In the genomic region with DNA sequence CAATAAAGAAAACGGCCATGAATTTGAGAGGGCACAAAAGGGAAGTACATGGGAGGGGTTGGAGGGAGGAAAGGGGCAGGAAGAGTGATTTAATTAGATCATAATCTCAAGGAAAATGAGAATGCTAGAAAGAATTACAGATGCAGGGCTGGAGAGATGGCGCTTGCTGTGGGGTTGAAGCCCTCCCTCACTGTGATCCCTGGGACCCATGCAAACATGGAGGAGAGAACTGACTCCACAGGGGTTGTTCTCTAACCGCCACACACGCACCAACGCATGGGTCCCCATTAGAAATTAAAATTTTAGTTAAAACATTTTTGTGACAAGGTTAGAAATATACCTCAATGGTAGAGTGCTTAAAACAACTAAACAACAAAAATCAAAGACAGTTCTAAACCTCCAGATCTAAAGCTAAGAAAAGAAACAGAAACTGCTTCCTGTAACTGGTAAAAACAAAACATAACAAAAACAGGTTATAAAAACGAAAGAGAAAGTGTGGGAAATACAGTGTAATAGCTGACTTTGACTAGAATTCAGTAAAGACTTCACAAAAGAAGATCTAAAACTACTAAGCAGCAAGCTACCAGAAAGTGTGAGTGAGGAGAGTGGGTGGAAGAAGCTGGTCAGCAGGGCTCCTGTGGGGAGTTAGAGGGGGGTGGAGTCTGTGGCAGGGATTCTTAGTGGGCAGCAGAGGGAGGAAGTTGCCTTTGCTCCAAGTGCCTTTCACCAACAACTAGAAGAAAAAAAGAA, we compare ENCODE assay signal across 9 mouse cellular contexts. TPM values are rescaled to one million over a fixed set of nuclear protein-coding genes. Genes with fewer than 3 reads are reported as not detected.
A peak's percentile ranks its signal among the peaks of the same experiment; 100 is the strongest.
DNase-seq lines count a peak whose midpoint lies in the region; ATAC-seq and TF ChIP-seq lines count a peak whose summit lies in the region.
"Had no signal": no experiment of that assay in that cellular context is flagged by ENCODE, and none has a peak within 500 bp of the region (broad histone marks: within the 10 kb centered on the region; RNA-seq: fewer than 3 reads in every experiment).

No protein-coding gene starts in this region.

- peak; percentile 18 for DNase-seq in gastrocnemius, adult 18-20 months (ENCODE audit: low spot score)
- DNase-seq in gastrocnemius, postnatal 4 days (ENCODE audit: low spot score in 2 of 2): no peak
- DNase-seq in G1E (ENCODE audit: low spot score): peak; percentile 31
- peak; percentile 48 for DNase-seq in heart, adult 8-10 months (ENCODE audit: low spot score)
- no peak for DNase-seq in liver, embryonic 13.5 days
- DNase-seq in stomach, postnatal 0 days (ENCODE audit: low spot score): peak; percentile 31
- DNase-seq in urinary bladder, postnatal 25 days (ENCODE audit: low spot score): no peak

- WGBS in liver, embryonic 13.5 days (ENCODE audit: insufficient replicate concordance): 75% methylated on average over 6 of the region's 6 CpGs
- 85% methylated on average over 6 of the region's 6 CpGs for WGBS in stomach, postnatal 0 days
- WGBS in hindbrain, embryonic 13.5 days: 85% methylated on average over 6 of the region's 6 CpGs

- TF ChIP-seq CTCF in G1E (IDR thresholded peaks at IDR 0.05; ENCODE audit: low read depth, low read length): no peak
- 0 out of 2 replicates have a peak, but pooled peaks have one; percentile 5 for TF ChIP-seq CTCF in stomach, postnatal 0 days (IDR thresholded peaks at IDR 0.05; ENCODE audit: low read depth)

- H3K27me3 ChIP-seq in G1E (ENCODE audit: insufficient read depth, low read length): no peaks in the 10 kb centered on the region
- no peaks in the 10 kb centered on the region for H3K27me3 ChIP-seq in liver, embryonic 13.5 days
- no peaks in the 10 kb centered on the region for H3K27me3 ChIP-seq in stomach, postnatal 0 days (ENCODE audit: control insufficient read depth, insufficient read depth, low read length)
- H3K27me3 ChIP-seq in hindbrain, embryonic 13.5 days: no peaks in the 10 kb centered on the region
- H3K27me3 ChIP-seq: neural tube, embryonic 13.5 days had no signal

- H3K4me3 ChIP-seq in G1E (ENCODE audit: low read depth, low read length): peak overlapping the region; percentile 16; the same call in 1 of the 2 replicates
- H3K4me3 ChIP-seq in liver, embryonic 13.5 days (replicated peaks): no peak overlapping the region
- H3K4me3 ChIP-seq in stomach, postnatal 0 days (ENCODE audit: low read depth, low read length): no peak overlapping the region
- H3K4me3 ChIP-seq in hindbrain, embryonic 13.5 days: no peak overlapping the region
- H3K4me3 ChIP-seq: neural tube, embryonic 13.5 days had no signal

- H3K4me1 ChIP-seq in G1E (ENCODE audit: insufficient read depth, low read depth, low read length): peaks cover 38% of the 10 kb centered on the region
- peaks cover 32% of the 10 kb centered on the region for H3K4me1 ChIP-seq in liver, embryonic 13.5 days (replicated peaks)
- H3K4me1 ChIP-seq in stomach, postnatal 0 days (replicated peaks; ENCODE audit: control insufficient read depth, insufficient read depth): no peaks in the 10 kb centered on the region
- peaks cover 22% of the 10 kb centered on the region for H3K4me1 ChIP-seq in hindbrain, embryonic 13.5 days (replicated peaks)

- no peak overlapping the region for H3K27ac ChIP-seq in liver, embryonic 13.5 days
- 0 out of 2 replicates have a peak overlapping the region, but pooled peaks have one; percentile 30 for H3K27ac ChIP-seq in stomach, postnatal 0 days (replicated peaks)
- H3K27ac ChIP-seq in hindbrain, embryonic 13.5 days: no peak overlapping the region
- H3K27ac ChIP-seq: neural tube, embryonic 13.5 days had no signal

- H3K9ac ChIP-seq in liver, embryonic 13.5 days: peak overlapping the region; percentile 45; the same call in 1 of the 2 replicates
- H3K9ac ChIP-seq in stomach, postnatal 0 days (ENCODE audit: low read length): no peak overlapping the region
- H3K9ac ChIP-seq in hindbrain, embryonic 13.5 days: no peak overlapping the region
- H3K9ac ChIP-seq: neural tube, embryonic 13.5 days had no signal

- ATAC-seq in G1E (ENCODE audit: extremely low read depth, insufficient number of reproducible peaks, low FRiP score, poor library complexity, severe bottlenecking): no peak
- ATAC-seq in liver, embryonic 13.5 days (ENCODE audit: low read depth): no peak
- no peak for ATAC-seq in stomach, postnatal 0 days (ENCODE audit: low FRiP score, low TSS enrichment)
- ATAC-seq in hindbrain, embryonic 13.5 days (ENCODE audit: low FRiP score): no peak

- H3K36me3 ChIP-seq in G1E (replicated peaks): peaks cover 47% of the 10 kb centered on the region
- H3K36me3 ChIP-seq in liver, embryonic 13.5 days: peaks cover 55% of the 10 kb centered on the region
- 0 out of 2 replicates have a peak, but pooled peaks cover 6% of the 10 kb centered on the region for H3K36me3 ChIP-seq in stomach, postnatal 0 days (ENCODE audit: control insufficient read depth, insufficient read depth, low read length)
- peaks cover 23% of the 10 kb centered on the region for H3K36me3 ChIP-seq in hindbrain, embryonic 13.5 days

- TF ChIP-seq EP300 in stomach, postnatal 0 days (optimal IDR thresholded peaks at IDR 0.05): no peak

- peak overlapping the region; percentile 32; the same call in 1 of the 2 replicates for H3K4me2 ChIP-seq in liver, embryonic 13.5 days
- H3K4me2 ChIP-seq in stomach, postnatal 0 days (replicated peaks; ENCODE audit: low read depth): no peak overlapping the region
- no peak overlapping the region for H3K4me2 ChIP-seq in hindbrain, embryonic 13.5 days
- H3K4me2 ChIP-seq: neural tube, embryonic 13.5 days had no signal

- no peaks in the 10 kb centered on the region for H3K9me3 ChIP-seq in G1E (replicated peaks)
- H3K9me3 ChIP-seq in liver, embryonic 13.5 days (replicated peaks): peaks cover 7% of the 10 kb centered on the region; the same call in 1 of the 2 replicates
- no peaks in the 10 kb centered on the region for H3K9me3 ChIP-seq in stomach, postnatal 0 days (ENCODE audit: control insufficient read depth, low read length)
- no peaks in the 10 kb centered on the region for H3K9me3 ChIP-seq in hindbrain, embryonic 13.5 days
- H3K9me3 ChIP-seq: neural tube, embryonic 13.5 days had no signal

RNA-seq across cellular contexts. Expression of gene Rbl1, which starts 3.1 kb away (rescaled TPM):
- 1 to 10 TPM; 2.1 to 2.8 TPM for total RNA-seq in gastrocnemius, adult 18-20 months (2021)
- total RNA-seq in gastrocnemius, postnatal 4 days (2021): 10 to 100 TPM; 11.8 to 13.3 TPM
- total RNA-seq in G1E (2014; fragmentation: Nextera tagmentation): 96.7 and 97.4 TPM in 2 replicates
- total RNA-seq in G1E (2017): 74.1 and 88.2 TPM in 2 replicates
- polyA plus RNA-seq in G1E (2012): 10.9 and 11.1 TPM in 2 replicates
- total RNA-seq in heart, adult 8-10 months (2022): 1 to 10 TPM; 1.2 to 1.9 (median 1.3) TPM
- 20.9 and 27.4 TPM in 2 replicates for polyA plus RNA-seq in liver, embryonic 13.5 days (2015; fragmentation: Nextera tagmentation; extraction: Ambion mirVana)
- 9.1 and 10.2 TPM in 2 replicates for polyA plus RNA-seq in stomach, postnatal 0 days (2015; fragmentation: Nextera tagmentation; extraction: Ambion mirVana)
- 9.1 and 9.4 TPM in 2 replicates for polyA plus RNA-seq in hindbrain, embryonic 13.5 days (2015; fragmentation: Nextera tagmentation; extraction: Ambion mirVana)

Comparison
In these comparisons a context has a peak if more than half of its experiments do, and no peak if none do; other contexts are left out.
1. DNase-seq: peak in gastrocnemius, adult 18-20 months (single experiment), G1E (single experiment), heart, adult 8-10 months (single experiment) and stomach, postnatal 0 days (single experiment); none in gastrocnemius, postnatal 4 days (0 of 2), liver, embryonic 13.5 days (single experiment) and urinary bladder, postnatal 25 days (single experiment).
2. RNA of gene Rbl1, which starts 3.1 kb away (total RNA-seq): 74.1 to 97.4 TPM in G1E; 11.8 to 13.3 TPM in gastrocnemius, postnatal 4 days, 2.1 to 2.8 TPM in gastrocnemius, adult 18-20 months and 1.2 to 1.9 TPM in heart, adult 8-10 months; every median in the first group is over 4 times any median in the second.